Mouse (Mus musculus): ENCODE data around the gene Dpp9.
"Not testable (repeated sequence)": the region's sequence is repeated elsewhere in the genome, so short reads cannot be mapped to it uniquely, and the experiment has no call there.

The Dpp9 gene

DNA sequence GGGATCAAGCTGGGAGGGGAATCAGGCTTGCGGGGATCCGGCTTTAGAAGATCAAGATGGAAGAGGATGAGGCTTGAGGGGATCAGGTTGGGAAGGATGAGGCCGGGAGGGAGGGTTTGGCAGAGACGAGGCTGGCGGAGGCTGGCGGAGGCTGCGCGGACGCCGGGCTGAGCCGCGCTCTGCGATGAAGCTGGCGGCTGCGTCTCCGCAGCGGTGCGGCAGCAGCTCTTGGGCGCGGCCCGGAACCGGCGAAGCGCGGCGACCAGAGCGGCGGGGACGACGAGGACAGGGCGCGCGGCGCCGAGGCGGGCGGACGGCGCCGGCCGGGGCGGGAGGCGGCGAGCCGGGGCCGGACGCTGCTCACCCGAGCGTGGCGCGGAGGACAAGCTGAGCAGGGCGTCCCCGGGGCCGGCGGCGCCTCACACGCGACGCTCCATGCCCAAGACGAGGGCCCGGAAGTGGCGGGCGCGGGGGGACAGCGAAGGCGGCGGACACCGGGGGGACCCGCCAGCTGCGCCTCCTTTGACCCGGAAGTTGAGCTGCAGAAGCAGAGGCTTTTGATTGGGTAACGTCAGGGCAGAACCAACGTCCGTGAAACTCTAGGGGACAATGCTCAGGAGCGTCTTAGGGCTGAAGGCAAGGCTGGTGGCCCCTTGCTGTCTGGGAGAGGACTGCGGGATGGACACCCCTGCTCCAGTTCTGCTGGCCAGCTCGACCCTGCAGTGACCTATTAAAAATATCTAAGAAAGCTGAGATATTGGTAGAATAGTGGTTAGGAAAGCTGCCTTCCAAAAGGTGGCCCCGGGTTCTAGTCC, at the start of gene Dpp9:
TSS of gene Dpp9 (minus strand) at position 529 of the 815 bp plus-strand sequence.
- in situ Hi-C loops (cut with MboI, MseI), result no loop called here

DNA sequence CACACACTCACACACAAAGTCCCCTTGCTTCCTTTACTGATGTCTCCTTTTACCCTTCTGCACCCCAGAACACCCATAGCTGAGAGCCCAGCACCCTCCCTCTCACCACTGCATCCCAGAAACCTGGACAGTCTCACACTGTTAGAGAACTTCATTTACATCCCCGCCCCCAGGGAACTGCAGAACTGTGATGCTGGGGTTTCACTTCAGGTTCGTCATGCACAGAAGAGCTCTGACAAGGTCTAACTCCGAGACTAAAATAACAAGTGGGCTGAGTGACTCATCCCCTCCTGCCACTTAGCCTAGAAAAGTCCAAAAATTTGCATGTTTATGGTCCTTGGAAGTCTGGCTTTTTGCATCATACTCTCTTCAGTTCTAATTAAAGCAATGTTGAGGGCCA, 47.6 kb upstream of the Dpp9 start:
- in situ Hi-C loops (cut with MboI, MseI), result no loop called here

DNA sequence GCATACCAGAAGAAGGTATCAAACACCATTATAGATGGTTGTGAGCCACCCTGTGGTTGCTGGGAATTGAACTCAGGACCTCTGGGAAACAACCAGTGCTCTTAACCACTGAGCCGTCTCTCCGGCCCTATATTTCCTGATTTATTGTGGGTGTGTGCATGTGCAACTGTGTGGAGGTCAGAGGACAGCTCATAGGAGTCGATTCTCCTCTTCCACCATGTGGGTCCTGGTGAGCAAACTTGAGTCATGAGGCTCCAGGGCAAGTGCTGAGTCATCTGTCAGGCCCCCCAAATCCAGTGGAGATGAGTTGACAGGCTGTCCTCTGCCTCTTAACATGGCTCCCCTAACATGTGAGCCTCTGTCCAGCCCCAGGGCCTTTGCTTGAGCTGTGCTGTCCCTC, 47.2 kb upstream of the Dpp9 start:
- in situ Hi-C loops (cut with MboI, MseI), result no loop called here

DNA sequence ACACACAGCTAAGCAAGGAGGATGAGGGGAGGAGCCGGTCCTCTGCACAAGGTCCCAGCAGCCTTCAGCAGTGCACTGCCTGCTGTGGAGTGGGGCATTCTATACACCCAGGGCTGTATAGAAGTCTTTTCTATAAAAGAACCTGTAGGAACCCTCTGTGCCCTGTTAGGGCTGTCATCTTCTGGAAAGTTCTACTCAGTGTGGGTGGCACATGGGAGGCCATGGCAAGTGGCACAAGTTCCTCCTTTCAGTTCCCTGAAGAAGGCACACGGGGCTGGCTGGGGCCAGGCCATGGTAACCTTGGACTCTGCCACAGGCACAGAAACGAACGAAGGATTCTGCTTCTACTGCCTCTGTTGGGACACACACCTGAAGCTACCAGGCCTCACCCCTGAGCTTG, 46.3 kb upstream of the Dpp9 start:
- in situ Hi-C loops (cut with MboI, MseI), result no loop called here

DNA sequence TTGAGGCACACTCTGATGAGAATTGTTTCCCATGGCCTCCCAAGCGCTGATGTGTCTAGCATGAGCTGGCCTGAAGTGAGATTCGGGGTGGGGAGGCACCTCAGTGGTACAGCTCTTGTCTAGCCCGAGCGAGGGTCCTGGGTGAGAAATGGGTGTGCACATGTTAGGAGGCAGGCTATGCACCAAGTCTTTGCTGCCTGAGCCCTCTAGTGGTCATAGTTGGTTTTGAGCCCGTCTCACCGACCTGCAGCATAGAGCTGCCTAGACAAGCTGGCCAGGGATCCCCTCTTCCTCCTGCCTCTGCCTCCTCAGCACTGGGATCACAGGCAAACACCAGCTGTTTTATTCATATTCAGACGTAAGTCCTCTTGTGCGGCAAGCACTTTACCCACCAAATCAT, 45.3 kb upstream of the Dpp9 start:
- in situ Hi-C loops (cut with MboI, MseI), result no loop called here

DNA sequence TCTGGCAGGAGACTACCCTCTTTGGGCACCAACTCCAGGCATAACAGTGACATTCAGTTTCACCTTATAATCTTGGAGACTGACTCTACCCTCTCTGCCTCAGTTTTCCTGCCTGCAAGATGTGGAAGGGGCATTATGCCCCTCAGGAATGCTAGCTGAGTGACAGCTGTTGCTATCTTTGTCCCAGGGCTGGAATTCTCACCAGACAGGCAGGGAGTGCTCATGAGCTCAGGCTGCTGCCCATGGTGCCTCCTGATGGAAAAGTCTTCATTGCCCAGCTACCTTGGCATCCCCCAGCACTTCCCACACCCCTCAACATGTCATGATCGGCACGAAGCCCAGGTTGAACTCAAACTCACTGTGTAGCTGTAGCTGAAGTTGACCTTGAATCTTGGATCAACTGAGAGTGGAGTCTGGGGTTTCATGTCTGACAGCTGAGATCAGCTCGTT, 44.0 kb upstream of the Dpp9 start:
- in situ Hi-C loops (cut with MboI, MseI), result no loop called here

DNA sequence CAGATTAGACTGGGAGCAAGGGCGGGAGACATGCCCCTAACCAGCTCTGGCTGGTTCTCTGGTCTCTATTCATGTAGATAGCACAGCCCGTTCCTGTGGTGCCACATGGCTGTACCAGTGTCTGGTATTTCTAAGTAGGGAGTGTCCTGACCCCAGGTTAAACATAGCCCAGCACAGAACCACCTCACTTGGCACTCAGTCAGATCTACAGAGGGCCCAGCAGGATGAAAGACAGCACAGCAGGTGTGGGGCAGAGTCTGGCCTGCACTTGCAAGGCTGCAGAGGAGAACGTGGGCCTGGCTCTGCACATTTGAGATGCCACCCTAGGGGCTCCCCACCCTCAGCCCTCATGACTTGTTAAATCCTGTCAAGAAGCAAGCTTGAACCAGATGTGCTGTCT, 42.5 kb upstream of the Dpp9 start:
- in situ Hi-C loops (cut with MboI, MseI), result no loop called here

DNA sequence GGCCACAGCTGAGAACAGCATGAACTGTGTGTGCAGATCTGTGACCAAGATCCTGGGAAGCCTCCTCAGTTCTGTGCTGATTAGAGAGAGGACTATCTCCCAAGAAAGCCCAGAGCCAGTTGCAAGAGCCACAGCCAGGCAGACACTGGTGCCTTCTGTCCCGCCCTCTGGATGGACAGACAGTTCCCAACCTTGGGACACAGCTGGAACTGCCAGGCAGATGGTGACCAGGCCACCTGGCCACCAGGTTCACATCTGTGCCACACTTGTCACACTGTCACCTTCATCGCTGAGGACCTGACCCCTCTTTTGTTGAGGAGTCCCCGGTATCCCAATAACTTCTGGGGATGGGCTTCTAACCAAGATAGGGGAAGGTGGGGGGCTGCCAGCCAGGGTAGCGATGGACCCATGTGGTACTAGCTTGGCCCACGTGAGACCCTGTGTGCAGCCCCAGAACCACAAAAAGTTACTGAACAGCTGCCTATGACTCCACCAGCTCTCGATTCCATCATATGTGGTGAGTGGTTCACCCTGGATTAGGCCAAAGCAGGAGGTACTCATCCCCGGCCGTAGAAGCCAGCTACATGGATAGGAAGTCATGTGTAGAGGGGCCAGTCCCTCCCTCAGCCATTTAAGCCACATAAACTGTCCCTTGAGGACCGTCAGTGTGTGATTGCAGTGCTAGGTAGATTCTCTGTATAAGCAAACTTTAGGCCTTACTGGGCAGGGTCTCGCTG, 40.8 kb upstream of the Dpp9 start:
- in situ Hi-C loops (cut with MboI, MseI), result no loop called here

DNA sequence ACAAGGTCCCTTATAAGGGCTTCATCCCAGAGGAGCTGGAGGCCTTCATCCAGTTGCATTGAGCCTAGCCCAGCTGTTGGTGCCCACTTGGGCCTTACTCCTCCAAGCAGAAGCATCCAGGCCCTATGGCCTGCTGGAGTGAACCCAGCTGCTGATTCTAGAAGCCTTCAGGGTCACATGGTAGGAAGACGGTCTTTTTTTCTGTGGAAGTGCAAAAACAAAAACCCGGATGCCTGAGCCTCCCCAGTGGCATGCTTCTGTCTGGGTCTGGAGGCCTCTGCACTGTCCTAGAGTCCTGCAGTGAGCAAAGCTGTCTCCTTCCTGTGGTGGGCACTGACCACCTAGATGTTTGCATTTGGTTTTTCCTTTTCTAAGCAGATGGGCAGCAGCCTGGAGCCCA, 40.1 kb upstream of the Dpp9 start:
- in situ Hi-C loops (cut with MboI, MseI), result not testable (repeated sequence)

DNA sequence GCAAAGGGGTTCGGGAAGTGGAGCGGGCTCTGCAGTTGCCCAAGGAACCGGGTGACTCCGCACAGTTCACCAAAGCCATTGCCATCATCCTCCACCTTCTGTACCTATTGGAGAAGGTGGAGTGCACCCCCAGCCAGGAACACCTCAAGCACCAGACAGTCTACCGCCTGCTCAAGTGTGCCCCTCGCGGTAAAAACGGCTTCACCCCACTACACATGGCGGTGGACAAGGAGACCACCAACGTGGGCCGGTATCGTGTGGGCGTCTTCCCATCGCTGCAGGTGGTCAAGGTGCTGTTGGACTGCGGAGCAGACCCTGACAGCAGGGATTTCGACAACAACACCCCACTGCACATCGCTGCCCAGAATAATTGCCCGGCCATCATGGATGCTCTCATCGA, 39.6 kb upstream of the Dpp9 start:
- in situ Hi-C loops (cut with MboI, MseI), result not testable (repeated sequence)

DNA sequence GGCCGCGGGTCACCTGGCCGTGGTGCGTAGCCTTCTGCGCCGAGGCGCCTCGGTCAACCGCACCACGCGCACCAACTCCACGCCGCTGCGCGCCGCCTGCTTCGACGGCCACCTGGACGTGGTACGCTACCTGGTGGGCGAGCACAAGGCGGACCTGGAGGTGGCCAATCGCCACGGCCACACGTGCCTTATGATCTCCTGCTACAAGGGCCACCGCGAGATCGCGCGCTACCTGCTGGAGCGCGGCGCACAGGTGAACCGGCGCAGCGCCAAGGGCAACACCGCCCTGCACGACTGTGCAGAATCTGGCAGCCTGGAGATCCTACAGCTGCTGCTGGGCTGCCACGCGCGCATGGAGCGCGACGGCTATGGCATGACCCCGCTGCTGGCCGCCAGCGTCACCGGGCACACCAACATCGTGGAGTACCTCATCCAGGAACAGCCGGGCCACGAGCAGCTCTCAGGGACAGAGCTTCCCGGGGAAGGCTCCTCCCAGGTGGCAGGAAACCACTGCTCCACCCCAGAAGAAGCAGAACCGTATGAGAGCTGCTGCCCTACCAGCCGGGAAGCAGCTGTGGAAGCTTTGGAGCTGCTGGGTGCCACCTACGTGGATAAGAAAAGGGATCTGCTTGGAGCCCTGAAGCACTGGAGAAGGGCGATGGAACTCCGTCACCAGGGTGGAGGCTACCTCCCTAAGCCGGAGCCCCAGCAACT, 38.6 kb upstream of the Dpp9 start:
- in situ Hi-C loops (cut with MboI, MseI), result no loop called here

DNA sequence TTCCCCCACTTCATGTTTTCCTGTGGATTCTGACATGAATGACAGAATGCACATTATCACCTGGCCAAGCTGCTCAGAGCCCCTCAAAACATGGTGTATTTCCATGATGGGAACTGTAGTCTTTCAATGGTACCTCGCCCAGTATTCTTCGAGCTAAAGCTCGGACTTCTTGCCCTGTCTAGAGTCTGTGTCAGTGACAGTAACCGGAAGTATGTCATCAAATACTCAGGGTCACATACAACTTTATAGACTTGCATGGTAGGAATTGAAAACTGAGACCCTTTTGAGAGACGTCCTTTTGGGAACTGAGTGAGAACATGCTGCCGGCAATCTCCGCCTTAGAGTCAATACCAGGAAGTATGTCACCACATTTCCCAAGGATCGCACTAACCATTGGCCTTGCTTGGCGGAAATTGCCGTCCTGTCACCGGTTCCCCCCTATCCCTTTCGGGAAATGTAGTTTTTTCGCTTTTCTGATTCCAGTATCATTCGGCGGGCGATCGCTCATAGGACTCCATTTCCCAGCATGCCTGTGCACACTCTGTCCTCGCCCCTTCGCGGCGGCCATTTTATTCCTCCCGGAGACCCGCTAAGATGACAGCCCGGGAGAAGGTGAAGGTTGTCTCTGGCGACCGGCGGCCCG, 37.7 kb upstream of the Dpp9 start, which contains the start of gene Fem1a:
TSS of gene Fem1a (plus strand) at position 572 of the 643 bp plus-strand sequence.
- in situ Hi-C loops (cut with MboI, MseI), result no loop called here

DNA sequence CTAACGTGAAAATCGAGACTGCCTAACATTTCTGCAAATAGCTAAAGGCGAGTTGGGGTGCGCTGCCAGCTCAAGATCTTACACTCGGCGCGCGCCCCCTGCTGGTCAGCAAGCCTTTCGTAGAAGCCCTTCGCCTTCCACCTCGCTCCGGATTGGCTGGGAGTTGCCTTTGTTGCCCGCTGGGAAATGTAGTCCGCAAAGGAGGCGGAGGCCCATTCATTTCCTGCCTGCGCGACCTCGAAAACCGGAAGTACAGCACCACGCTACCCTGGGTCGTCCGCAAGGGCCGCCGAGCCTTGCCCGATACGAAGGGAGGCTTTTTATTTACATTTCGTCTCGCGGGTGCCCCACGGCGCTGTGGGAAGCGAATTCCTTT, 37.1 kb upstream of the Dpp9 start:
- in situ Hi-C loops (cut with MboI, MseI), result no loop called here

DNA sequence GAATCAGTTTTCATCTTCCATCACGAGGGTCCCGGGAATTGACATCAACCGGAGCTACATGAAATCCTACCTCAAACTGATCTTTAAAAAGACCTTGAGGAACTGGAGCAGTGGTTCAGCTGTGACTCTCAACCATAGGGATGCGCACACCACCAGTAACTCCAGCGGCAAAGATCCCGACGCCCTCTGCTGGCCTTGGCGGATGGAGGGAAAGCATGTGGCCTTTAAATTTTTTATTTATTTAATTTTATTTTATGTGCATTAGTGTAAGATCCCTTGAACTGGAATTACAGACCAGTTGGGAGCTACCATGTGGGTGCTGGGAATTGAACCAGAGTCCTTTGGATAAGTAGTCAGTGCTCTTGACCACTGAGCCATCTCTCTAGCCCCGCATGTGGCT, 36.7 kb upstream of the Dpp9 start:
- in situ Hi-C loops (cut with MboI, MseI), result no loop called here

DNA sequence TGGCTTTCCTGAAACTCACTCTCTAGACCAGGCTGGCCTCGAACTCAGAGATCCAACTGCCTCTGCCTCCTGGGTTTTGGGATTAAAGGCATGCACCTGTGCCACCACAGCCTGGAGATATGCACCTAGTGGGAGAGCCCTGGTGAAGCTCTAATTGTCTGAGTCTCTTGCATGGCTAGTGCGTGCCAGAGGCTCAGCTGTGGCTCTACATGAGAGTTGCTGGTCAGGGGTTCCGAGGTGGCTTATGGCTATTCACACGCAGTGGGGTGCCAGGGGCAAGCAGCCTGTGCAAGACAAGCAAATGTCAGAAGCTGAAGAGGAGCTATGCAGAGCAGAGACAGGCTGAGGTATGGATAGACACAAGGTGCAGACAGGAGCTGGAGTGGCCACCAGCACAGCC, 36.0 kb upstream of the Dpp9 start:
- in situ Hi-C loops (cut with MboI, MseI), result no loop called here

DNA sequence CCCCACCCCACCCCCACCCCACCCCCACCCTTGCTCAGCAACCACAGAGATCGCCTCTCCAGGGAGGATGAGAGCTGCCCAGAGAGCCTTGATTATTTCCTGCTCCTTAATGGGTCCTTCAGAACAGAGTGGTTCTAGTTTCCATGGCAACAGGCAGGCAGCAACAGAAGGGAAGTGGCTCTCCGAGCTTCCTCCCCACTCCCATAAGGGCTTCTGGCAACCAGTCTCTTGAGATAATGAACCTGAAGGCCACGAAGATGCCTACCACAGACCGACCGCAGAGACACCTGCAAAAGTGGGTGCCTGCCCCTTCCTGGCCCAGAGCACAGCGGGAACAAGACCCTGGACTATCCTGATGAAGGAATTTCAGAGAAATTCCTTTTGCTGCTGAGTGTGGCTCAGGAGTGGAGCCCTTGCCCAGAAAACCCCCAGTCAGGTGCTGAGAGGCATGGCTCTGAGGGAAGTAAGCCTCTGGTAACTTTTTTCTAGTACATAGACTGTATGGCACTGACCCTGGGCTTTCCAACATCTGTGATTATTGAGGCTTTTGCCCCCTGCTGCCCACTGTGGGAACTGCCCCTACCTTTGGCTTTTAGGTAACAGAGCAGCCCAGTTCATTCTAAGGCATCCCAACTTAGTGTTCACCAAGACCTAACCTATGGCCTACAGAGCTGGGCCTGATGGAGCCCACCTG, 32.6 kb upstream of the Dpp9 start:
- in situ Hi-C loops (cut with MboI, MseI), result no loop called here

DNA sequence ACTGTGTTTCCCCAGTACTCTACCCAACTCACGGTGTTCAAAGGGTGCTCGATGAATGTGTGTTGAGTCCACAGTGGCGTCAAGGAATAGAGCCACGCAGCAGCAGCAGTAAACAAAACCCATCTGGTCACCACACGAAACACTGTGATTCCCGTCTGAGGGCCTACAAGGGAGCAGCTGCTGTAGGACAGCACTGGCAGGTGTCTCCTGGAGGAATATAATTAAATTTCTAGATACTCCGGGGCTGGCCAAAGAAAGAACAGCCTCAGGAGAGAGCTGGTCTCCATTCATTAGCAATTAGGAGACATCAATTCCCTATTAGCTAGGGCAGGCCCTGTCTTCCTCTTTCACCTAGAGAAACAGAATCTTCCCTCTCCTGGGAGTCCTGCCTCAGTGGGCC, 26.9 kb upstream of the Dpp9 start:
- in situ Hi-C loops (cut with MboI, MseI), result loop anchor here (5.0 kb wide), 2 partner anchors 33 to 113 kb away; no protein-coding TSS in a partner anchor

DNA sequence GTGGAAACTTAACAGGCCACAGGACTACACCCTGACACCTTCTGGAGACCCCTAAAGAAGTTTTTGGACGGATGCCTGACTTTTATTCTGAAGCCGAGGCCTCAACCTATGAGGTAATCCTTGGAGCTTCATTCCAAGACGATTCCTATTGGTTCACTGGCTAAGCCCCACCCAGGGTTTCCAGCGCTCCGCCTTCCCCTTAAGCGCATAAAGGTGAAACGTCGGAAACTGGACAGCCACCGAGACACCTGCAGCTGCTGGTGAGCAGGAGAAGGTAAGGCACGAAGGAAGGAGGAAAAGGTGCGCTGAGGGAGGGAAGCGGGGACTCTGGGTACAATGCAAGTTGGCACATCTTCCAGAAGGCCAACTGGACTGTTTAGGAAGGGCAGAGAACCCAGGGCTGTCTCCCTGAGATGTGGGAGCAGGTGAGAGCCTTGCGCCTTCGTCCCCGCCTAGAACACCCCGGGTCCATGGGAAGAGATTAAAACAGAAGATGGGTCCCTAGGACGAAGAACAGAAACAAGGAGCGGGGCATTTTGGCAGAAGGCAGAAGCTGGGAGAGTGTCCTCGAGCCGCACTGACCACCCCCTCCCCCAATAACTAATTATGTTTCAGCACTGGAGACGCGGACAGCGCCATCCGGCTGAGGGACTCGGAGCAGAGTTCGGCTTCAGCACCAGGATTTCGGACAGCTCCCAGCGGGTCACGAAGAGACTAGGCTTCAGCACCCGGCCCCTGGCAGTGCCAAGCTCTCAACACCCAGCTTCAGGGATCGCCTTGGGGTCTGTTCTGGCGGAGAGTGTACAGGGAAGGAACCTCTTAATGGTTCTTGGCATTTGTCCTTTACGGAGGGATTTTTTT, 23.1 kb upstream of the Dpp9 start:
- in situ Hi-C loops (cut with MboI, MseI), result no loop called here

DNA sequence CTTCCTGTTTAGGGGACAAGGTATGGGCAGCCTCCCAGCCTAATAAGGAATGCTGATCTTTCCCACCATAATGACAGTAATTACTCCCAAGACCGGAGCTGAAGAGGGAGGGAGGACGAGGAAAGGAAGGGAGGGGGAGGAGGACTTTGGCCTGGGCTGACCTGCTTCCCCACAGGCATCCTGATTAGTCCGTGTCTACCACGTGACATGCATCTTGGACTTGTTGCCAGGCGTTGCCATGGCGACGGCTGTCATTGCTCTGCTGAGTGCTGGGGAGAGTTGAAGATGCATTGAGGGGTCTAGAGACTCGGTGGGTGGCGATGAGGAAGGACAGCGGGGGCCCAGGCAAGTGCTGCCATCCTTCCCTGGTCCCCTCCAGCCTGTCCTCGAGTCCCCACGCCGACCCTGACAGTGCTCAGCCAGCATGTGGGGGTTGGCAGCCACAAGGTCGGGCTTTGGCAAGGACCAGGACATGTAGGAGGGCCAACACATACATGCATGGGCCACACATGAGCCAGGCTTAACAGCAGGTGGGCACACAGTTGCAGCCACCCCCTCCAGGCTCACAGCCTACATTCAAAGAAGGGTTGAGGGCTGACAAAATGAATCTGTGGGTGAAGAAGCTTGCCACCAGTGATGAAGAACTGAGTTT, 15.2 kb upstream of the Dpp9 start:
- in situ Hi-C loops (cut with MboI, MseI), result no loop called here

DNA sequence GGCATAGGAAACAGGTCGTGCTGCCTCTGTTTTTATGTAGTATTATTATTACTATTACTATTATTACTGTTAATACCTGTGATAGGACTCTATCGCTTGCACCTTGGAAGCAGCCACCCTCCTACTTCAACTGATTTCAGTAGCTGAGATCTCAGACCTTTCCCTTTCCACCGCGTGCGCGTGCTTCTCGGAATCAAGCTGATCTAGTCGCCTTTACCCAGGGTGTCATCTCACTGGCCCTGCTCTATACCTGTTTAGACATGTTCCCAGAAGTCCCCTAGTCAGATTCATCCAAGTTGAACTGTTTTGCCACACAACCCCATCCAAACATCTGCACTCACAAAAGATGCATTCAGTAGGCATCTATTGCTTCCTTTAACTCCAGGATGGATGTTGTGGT, 14.7 kb upstream of the Dpp9 start:
- in situ Hi-C loops (cut with MboI, MseI), result no loop called here
